Mouse (Mus musculus): ENCODE measurements at regions not wholly inside any gene's neighbourhood (a gene's known extent, or its start where the extent isn't known, plus 50 kb on each side); places are given as distances from the start of the nearest gene placed in this dataset.

DNA sequence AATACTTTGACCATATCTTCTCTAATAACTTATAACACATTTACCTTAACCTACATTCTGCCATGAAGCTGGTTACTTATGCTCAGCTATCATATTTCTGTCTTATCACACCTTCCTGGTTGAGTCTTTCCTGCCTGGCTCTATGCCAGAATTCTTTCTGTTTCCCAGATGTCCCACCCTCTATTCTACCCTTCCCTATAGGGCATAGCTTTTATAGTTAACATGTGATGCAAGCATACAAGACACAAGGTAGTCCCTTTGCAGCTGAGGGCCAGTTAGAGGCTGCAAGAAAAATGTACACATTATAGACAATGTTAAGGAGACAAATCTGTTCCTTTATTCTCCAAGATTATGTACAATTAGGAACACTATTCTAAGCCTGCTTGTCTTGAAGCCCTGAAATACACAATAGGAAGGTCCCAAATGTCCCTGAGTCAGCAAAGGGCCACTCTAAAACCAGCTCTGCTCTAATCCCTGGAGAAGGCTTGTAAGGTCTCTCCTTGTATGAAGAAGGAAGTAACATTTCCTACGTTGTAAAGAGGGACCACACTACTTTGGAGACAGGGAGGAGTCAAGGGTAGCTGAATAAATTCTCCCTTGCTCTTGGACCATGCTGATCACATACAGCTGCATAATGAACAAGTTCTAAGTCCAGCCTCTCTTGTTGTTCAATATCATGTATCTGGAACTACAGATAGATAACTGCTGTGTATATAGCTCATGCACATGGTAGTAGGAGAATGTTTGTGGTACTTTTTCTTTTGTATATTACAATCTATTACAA lies 745.0 kb upstream of the Agtr1b start:
- TF ChIP-seq BHLHE40 (IDR thresholded peaks at IDR 0.05; ENCODE audit: borderline replicate concordance, low read depth, low read length), result no peak
- peak in 1 of 2 experiments; percentile 45; a peak in 1 of 4 replicates for TF ChIP-seq EP300 (IDR thresholded peaks at IDR 0.05; ENCODE audit: low read depth in 1 of 2, low read length in 2 of 2)
- no peak for TF ChIP-seq JUND (IDR thresholded peaks at IDR 0.05; ENCODE audit: low read depth, low read length)
- no peak for TF ChIP-seq MAX (IDR thresholded peaks at IDR 0.05; ENCODE audit: low read length)
- 0 out of 2 replicates have a peak, but pooled peaks have one; percentile 28 for TF ChIP-seq GATA1 (IDR thresholded peaks at IDR 0.05; ENCODE audit: low read depth, low read length)
- Histone ChIP-seq H3K9me3 (replicated peaks; ENCODE audit: insufficient read depth, low read length) (no peaks in the 10 kb centered on the region), H3K27me3 (ENCODE audit: control insufficient read depth in 1 of 2, insufficient read depth in 2 of 2, low read length in 2 of 2) (no peaks in the 10 kb centered on the region), H3K4me3 (ENCODE audit: control insufficient read depth in 1 of 2, insufficient read depth in 1 of 2, low read depth in 2 of 2, low read length in 2 of 2) (no peak overlapping the region), H3K36me3 (ENCODE audit: control insufficient read depth in 1 of 2, insufficient read depth in 2 of 2, low read length in 2 of 2) (peaks cover 0 to 8% of the 10 kb centered on the region in 2 experiments; a peak in 2 of 4 replicates), H3K27ac (ENCODE audit: control insufficient read depth, low read depth, low read length) (no peak overlapping the region), H3K79me2 (ENCODE audit: control insufficient read depth, insufficient read depth, low read length, poor library complexity) (no peaks in the 10 kb centered on the region), H3K9ac (ENCODE audit: control insufficient read depth, low read depth, low read length, poor library complexity, severe bottlenecking) (no peak overlapping the region), H3K4me1 (ENCODE audit: control insufficient read depth in 1 of 2, insufficient read depth in 2 of 2, low read length in 2 of 2) (peaks cover 0 to 2% of the 10 kb centered on the region in 2 experiments; a peak in 2 of 4 replicates)
- peak; percentile 54 for DNase-seq (ENCODE audit: low read depth, low spot score)

DNA sequence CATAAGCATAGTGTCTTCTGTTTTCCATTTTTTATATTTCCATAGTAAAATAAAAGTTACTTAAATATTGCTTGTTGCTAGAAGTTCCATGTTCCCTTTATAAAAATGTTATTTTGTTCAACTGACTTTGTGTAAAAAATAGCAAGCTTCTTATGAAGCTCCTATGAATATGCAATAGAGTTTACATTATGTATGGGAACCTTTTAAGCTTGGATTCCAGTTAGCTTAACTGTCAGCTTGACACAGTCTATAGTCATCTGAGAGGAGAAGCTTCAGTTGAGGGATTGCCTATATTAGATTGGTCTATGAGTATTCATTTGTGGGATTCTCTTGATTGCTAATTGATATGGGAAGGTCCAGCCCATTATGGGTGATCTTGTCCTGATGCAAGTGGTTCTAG lies 723.2 kb upstream of the Agtr1b start:
- Histone ChIP-seq H3K79me2 (ENCODE audit: control insufficient read depth, insufficient read depth, low read length, poor library complexity) (no peaks in the 10 kb centered on the region), H3K27ac (ENCODE audit: control insufficient read depth, low read depth, low read length) (no peak overlapping the region), H3K9ac (ENCODE audit: control insufficient read depth, low read depth, low read length, poor library complexity, severe bottlenecking) (no peak overlapping the region), H3K36me3 (ENCODE audit: control insufficient read depth in 1 of 2, insufficient read depth in 2 of 2, low read length in 2 of 2) (no peaks in the 10 kb centered on the region), H3K4me1 (ENCODE audit: control insufficient read depth in 1 of 2, insufficient read depth in 2 of 2, low read length in 2 of 2) (no peaks in the 10 kb centered on the region), H3K27me3 (ENCODE audit: control insufficient read depth in 1 of 2, insufficient read depth in 2 of 2, low read length in 2 of 2) (no peaks in the 10 kb centered on the region), H3K4me3 (ENCODE audit: control insufficient read depth in 1 of 2, insufficient read depth in 1 of 2, low read depth in 2 of 2, low read length in 2 of 2) (no peak overlapping the region), H3K9me3 (replicated peaks; ENCODE audit: insufficient read depth, low read length) (no peaks in the 10 kb centered on the region)
- no peak for DNase-seq (ENCODE audit: low read depth, low spot score)
- no peak for TF ChIP-seq TCF12 (IDR thresholded peaks at IDR 0.05; ENCODE audit: low read depth, low read length)

DNA sequence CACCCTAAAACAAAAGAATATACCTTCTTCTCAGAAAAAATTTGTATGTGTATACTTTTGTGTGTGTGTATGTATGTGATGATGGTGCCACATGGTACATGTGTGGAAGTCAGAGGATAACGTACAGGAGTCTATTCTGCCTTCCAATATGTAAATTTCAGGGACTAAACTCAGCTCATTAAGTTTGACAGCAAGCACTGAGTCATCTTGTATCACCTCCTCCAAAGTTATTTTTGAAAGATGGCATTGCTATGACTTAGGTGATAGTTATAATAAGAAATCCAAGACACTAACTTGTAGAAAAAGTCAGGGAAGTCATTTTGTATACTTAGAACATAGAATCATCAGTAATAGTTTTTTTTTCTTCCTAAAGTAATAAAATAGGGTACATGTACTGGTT lies 719.4 kb upstream of the Agtr1b start:
- no peaks in the 10 kb centered on the region for H3K9me3 ChIP-seq (replicated peaks; ENCODE audit: insufficient read depth, low read length)
- H3K4me3 ChIP-seq (ENCODE audit: control insufficient read depth in 1 of 2, insufficient read depth in 1 of 2, low read depth in 2 of 2, low read length in 2 of 2), result no peak overlapping the region
- no peaks in the 10 kb centered on the region for H3K36me3 ChIP-seq (ENCODE audit: control insufficient read depth in 1 of 2, insufficient read depth in 2 of 2, low read length in 2 of 2)
- H3K27me3 ChIP-seq (ENCODE audit: control insufficient read depth in 1 of 2, insufficient read depth in 2 of 2, low read length in 2 of 2), result no peaks in the 10 kb centered on the region
- no peaks in the 10 kb centered on the region for H3K4me1 ChIP-seq (ENCODE audit: control insufficient read depth in 1 of 2, insufficient read depth in 2 of 2, low read length in 2 of 2)
- H3K27ac ChIP-seq (ENCODE audit: control insufficient read depth, low read depth, low read length), result no peak overlapping the region
- H3K9ac ChIP-seq (ENCODE audit: control insufficient read depth, low read depth, low read length, poor library complexity, severe bottlenecking), result no peak overlapping the region
- no peaks in the 10 kb centered on the region for H3K79me2 ChIP-seq (ENCODE audit: control insufficient read depth, insufficient read depth, low read length, poor library complexity)
- no peak for DNase-seq (ENCODE audit: low read depth, low spot score)
- no peak for TF ChIP-seq SIN3A (IDR thresholded peaks at IDR 0.05; ENCODE audit: low read length)
- no peak for TF ChIP-seq CHD1 (IDR thresholded peaks at IDR 0.05; ENCODE audit: low read depth, low read length)
- TF ChIP-seq CHD2 (IDR thresholded peaks at IDR 0.05; ENCODE audit: low read length), result no peak
- TF ChIP-seq POLR2AphosphoS5 (IDR thresholded peaks at IDR 0.05; ENCODE audit: borderline replicate concordance, low read depth, low read length), result no peak
- TF ChIP-seq MAFK (IDR thresholded peaks at IDR 0.05; ENCODE audit: borderline replicate concordance, low read depth, low read length), result no peak
- TF ChIP-seq NRF1 (IDR thresholded peaks at IDR 0.05; ENCODE audit: insufficient read depth, low read depth, low read length, poor library complexity, severe bottlenecking), result no peak
- TF ChIP-seq E2F4 (IDR thresholded peaks at IDR 0.05; ENCODE audit: borderline replicate concordance, low read depth, low read length), result no peak
- TF ChIP-seq POLR2A (IDR thresholded peaks at IDR 0.05; ENCODE audit: control insufficient read depth in 1 of 2, insufficient read depth in 1 of 2, low read depth in 1 of 2, low read length in 2 of 2, poor library complexity in 1 of 2), result no peak
- TF ChIP-seq MAZ (IDR thresholded peaks at IDR 0.05; ENCODE audit: low read depth, low read length), result no peak
- no peak for TF ChIP-seq ETS1 (IDR thresholded peaks at IDR 0.05; ENCODE audit: low read depth, low read length)
- no peak for TF ChIP-seq ZNF384 (IDR thresholded peaks at IDR 0.05; ENCODE audit: low read depth, low read length)
